Mouse (Mus musculus): ENCODE data around the gene Csnk2a2. TPM values are rescaled to one million over a fixed set of nuclear protein-coding genes. Genes with fewer than 3 reads are reported as not detected.

Gene Csnk2a2
- total RNA-seq, 2 experiments from 2014 or later, result 69.8 to 70.5 TPM

DNA sequence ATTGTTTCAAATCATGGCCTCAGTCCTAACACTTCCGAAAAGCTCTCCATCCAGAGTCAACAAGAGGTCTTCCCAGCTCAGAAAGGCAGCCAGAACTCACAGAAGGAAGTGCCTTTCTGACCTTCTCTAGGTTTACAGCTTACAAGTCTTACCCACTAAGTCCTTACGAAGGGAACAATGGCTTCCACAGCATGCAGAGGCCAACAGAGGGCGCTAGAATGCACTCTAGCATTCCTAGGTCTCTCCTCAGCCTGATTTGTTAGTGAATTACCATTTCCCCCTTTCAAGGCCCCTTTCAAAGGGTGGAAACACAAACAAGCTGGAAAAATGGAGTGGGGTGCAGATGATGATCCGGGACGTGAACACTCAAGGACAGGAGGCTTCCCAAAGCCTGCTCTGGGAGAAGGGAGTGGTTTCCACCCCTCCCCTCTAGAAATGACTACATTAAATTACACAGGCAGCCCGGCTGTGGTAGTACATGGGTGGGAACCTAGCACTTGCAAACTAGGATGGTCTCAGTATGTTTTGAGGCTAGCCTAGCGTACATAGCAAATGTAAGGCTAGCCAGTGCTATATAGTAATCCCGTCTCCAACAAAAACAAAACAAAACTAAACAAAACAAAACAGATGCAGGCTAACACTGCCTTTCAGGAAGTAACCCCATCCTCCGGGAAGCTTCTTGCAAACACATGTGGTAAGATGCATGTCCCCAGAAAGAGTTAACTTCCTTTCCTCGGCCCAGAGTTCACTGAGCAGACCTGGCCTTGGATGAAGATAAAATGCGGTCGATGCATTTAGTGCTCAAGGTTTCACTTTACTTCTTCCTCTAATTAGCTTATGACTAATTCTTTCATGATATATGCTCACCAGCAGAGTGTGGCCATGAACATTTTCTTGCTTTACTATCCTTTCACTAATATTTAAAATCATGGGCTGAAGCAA lies 62.0 kb downstream of the Csnk2a2 start:
- DNase-seq (ENCODE audit: extremely low spot score in 1 of 2, low spot score in 1 of 2), result peak in 1 of 2 experiments; percentile 68

DNA sequence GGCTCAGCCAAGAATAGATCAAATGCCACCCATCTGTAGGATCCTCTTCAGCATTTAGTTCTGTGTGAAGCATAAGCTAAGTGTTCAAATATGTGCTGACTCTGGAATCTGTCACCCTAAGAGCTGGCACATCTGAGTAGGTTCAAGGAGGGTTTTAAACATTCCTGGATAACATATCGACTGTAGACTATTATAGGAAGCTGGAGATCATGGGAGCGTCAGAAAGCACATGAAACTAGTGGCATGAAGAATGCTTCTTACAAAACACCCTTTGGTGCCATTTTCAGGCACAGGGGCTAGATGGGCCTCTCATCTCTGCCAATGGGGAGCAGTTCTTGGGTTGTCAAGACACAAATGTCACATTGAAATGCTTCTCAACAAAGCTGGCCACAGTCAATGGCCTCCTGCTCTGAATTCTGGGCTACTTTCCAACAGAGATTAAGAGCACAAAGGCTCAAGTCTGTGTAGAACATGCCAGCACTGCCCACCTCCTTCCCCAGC lies 63.0 kb downstream of the Csnk2a2 start:
- no peak for DNase-seq (ENCODE audit: extremely low spot score in 1 of 2, low spot score in 1 of 2)

DNA sequence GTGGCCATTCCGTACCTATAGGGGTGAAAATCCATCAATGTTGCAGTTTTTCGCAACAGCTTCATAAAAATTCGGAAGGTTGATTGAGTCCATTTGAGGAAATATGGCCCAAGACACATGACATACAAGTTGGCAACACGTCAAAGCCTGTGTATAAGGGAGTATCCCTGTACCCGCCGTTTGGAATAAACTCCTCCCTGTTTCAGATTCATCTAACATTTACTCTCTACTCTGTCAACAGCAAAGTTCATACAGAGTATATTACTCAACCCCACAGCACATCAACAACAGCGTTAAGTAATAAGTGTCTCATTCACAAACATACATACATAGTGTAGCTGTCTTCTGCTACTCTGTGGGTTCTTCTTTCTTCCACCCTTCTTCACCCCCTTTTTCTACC lies 65.2 kb downstream of the Csnk2a2 start:
- no peak for DNase-seq (ENCODE audit: extremely low spot score in 1 of 2, low spot score in 1 of 2)

DNA sequence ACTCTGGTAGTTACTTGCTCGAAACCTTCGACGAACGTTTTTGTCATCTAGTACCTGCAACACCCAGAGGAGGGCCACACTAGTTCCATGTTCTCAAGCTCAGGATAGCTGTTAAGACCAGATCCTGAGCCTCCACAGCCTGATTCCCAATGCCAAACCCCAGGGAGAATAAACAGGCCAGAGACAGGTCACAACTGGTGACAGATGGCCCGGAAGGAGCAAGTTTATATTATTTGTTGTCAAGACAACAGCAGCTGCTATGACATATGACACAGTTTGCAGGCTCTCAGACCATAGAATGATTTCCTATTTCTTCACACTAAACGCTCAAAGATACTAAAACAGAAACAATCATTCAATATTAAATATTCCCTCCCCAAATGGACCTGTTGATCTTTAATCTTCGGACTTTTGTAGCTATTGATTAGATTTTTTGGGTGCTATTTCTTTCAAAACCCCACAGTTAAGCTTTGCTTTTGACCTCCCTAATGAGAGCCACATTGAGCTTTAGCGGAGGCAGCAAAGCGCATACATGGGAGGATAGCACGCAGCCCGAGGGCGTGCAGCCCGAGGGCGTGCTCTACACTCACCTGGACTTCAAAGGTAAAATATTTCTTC lies 67.5 kb downstream of the Csnk2a2 start:
- no peak for DNase-seq (ENCODE audit: extremely low spot score in 1 of 2, low spot score in 1 of 2)

DNA sequence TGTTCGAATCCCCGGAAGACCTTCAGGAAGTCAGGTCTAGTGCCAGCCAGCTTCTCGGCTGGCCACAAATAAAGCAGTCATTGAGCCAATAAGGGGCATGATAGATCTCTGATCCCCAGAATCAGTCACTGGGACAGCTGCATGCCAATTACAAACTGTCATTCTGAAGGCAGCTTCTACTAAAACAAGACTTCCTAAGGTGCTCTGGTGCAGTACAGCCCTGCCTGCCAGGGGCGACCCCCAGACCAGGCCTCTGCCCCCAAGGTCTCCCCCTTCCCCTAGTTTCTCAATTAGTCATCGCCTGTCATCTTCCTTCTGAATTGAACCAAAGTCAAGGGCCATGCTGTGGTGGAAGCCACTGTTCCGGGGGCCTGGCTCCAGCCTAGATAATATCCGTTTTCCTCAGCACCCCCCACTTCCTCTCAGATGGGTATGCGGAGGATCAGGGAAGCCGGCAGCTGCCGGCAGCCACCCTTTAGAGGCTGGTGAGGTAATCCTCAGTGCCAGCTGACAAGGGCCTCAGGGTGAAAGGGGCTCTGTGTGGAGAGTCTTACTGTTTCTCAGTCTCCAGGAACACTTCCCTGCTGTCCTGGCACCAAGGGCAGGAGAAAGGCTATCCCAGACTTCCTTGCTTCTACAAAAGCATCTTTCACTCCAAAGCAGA lies 78.4 kb downstream of the Csnk2a2 start:
- DNase-seq (ENCODE audit: extremely low spot score in 1 of 2, low spot score in 1 of 2), result no peak

DNA sequence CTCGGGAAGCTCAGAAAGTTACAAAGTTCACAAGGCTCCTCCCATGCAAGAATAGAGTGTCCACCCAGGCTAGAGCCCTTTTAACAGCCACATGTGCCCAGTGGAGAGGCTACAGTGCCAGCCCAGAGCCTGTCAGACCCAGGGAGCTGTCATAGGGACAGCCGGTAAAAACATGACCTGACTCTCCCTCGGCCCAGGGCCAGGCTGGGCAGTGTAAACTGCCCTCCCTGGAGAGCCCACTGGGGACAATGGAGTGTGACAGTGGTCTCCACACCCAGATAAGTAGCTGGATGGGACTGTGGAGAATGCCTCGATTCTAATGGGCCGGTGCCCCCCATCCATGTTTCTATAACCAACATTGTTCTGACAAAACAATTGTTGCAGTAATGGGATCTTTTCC lies 80.3 kb downstream of the Csnk2a2 start:
- no peak for DNase-seq (ENCODE audit: extremely low spot score in 1 of 2, low spot score in 1 of 2)

DNA sequence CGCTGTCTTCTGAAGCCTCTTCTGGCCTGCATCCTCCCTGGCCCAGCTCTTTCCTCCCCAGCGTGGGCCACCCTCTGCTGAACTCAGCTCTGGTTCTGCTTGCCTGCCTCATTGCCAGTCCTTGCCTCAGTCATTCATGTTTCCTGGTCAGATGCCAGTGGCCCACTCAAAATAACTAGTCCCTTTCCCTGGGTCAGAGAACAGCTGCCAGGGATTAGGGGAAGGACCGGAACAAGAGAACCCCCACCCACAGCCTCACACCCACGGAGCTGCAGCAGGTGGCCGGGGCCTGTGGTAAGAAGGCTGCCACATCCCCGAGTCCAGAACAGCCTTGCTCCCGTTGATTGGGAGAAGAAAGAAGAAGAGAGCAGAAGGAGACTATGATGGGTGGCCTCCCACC lies 88.7 kb downstream of the Csnk2a2 start:
- DNase-seq (ENCODE audit: extremely low spot score in 1 of 2, low spot score in 1 of 2), result no peak

DNA sequence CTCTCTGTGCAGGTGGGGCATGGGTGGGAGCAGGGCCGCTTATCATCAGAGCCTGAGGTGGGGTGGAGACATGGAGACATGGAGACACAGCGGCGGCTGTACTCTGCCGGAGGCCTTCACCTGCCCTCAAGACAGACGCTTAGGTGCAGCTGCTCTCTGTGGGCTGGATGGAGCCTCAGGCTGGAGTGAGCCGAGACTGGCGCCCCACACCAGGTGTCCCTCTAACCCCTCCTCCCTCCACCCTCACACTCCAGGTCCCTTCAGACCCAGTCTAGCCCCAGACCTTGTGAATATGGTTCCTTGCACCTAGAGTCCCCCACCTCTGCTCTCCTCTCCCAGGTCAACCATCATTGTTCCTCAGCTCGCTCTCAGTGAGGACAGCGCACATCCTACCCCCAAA lies 90.7 kb downstream of the Csnk2a2 start:
- no peak for DNase-seq (ENCODE audit: extremely low spot score in 1 of 2, low spot score in 1 of 2)

DNA sequence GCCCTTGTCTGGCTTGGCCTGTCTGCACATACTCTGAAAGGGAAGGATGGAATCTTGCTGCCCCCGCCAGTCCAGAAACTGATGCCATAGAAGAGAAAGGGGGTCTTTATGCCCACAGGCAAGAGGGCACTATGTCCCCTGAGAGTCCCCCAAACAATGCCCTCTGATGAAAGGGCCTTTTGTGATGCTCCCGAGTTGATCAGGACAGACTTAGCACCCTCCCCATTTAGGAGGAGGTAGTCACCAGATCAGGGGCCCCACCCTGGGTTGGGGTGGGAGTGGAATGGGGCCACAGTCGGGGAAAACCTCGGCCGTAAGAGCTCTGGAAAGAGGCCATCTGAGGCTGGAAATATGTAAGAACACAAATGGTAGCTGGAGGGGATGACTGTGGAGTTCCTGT lies 92.6 kb downstream of the Csnk2a2 start:
- DNase-seq (ENCODE audit: extremely low spot score in 1 of 2, low spot score in 1 of 2), result no peak

DNA sequence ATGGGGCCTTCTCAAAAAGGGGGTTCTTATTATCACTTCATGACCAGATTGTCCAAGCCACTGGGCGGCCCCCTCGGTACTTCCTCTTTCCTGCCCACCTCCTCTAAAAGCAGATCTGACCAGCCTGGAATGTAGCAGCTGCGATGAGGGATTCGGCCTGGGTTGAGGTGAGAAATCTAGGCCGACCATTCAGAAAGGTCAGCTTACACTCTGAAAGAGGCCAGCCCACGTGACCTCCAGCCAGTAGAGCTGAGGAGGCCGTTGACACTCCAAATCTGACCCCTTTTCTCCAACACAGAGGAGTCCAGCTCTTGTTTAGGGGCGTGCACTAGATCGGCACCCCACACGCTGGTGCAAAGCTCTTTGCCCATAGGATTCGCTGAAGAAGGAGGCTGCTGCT lies 93.1 kb downstream of the Csnk2a2 start:
- no peak for DNase-seq (ENCODE audit: extremely low spot score in 1 of 2, low spot score in 1 of 2)

Other genes with a start within 250 kb of the Csnk2a2 start
- 1 to 10 TPM in 1 of 2 experiments, under 1 TPM in 1; 0.86 to 1.1 TPM for gene Cngb1, start 183.5 kb downstream of the Csnk2a2 start, total RNA-seq (2021)
- not detected for gene Tepp, start 179.5 kb downstream of the Csnk2a2 start, total RNA-seq (2021)
- gene Zfp319, start 158.1 kb downstream of the Csnk2a2 start, total RNA-seq (2021), result 10 to 100 TPM; 15.9 to 17.4 TPM
- 10 to 100 TPM; 13.7 to 15.0 TPM for gene Usb1, start 157.8 kb downstream of the Csnk2a2 start, total RNA-seq (2021)
- 10 to 100 TPM; 22.4 to 26.0 TPM for gene Mmp15, start 137.8 kb downstream of the Csnk2a2 start, total RNA-seq (2021)
- gene Cfap20, start 55.2 kb downstream of the Csnk2a2 start, total RNA-seq (2021), result 10 to 100 TPM; 57.6 to 63.5 TPM
- 1 to 10 TPM in 1 of 2 experiments, under 1 TPM in 1; 0.94 to 1.3 TPM for gene Ccdc113, start 44.0 kb upstream of the Csnk2a2 start, total RNA-seq (2021)
- gene Prss54, start 86.3 kb upstream of the Csnk2a2 start, total RNA-seq (2021), result not detected
- 1 to 10 TPM; 1.2 to 2.0 TPM for gene Gins3, start 143.4 kb upstream of the Csnk2a2 start, total RNA-seq (2021)
- gene Ndrg4, start 186.9 kb upstream of the Csnk2a2 start, total RNA-seq (2021), result 1,000 to 10,000 TPM; 1,420 to 1,424 TPM
- gene Setd6, start 225.8 kb upstream of the Csnk2a2 start, total RNA-seq (2021), result 10 to 100 TPM; 19.9 to 22.0 TPM